Mouse (Mus musculus) gastrocnemius, adult 8-10 months (tissue): ENCODE data around the gene Zdhhc21. TPM values are rescaled to one million over a fixed set of nuclear protein-coding genes. Genes with fewer than 3 reads are reported as not detected.

ENCODE experiments used
- DNase-seq, 2 experiments: peaks; one replicate each; pipeline ENCODE4 v3.0.0; 2022; ENCODE audit warnings: low spot score in 2 of 2
- total RNA-seq, 4 experiments: library from RNA; stranded (reverse); gene quantifications; 2 replicates each; pipeline ENCODE4 v1.2.4; 2022

The Zdhhc21 gene
- total RNA-seq, 4 experiments from 2014 or later: 10.1 to 15.2 (median 12.1) TPM

- no peak for DNase-seq
These were observed 94.1 kb downstream of the Zdhhc21 start for GRCm38 (mm10) chr4:82765513-82766216.

DNA sequence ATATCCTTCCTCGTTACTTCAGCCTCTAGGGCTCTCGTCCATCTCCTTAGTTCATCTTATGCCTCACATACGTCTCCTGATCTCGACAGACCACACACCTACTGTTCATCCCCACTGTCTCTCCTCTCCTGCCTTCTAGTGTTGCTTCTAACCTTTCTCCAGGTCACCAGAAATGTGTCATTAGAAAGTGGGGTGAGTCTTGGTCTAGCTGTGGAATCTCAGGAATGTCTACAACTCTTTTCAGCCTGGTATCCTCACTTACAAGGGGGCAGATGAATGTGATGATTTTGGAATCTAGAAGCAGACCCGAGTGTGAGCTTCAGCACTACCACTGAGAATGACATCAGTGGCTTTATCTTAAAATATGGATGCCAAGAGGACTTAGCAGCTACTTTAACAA is 96.2 kb downstream of the Zdhhc21 start:
- DNase-seq: no peak

GRCm38 (mm10) chr4:82762430-82763119 is 97.2 kb downstream of the Zdhhc21 start:
- DNase-seq: peak; percentile 14 to 33

DNA sequence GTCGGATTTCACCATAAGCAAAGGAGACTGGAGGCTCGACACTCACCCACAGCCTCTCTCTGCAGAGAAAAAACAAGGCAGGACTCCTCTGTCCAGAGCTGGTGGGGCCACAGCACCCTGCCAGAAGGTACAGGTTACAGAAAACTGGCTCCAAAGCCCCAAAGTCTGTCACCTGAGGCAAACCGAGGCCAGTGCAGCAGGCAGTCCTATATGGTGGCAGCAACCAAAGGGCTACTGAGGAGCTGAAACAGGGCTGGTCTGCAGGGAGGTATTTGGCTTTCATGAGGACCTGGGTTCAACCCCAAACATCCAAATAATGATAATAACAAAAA is 103.5 kb downstream of the Zdhhc21 start:
- DNase-seq: no peak

DNA sequence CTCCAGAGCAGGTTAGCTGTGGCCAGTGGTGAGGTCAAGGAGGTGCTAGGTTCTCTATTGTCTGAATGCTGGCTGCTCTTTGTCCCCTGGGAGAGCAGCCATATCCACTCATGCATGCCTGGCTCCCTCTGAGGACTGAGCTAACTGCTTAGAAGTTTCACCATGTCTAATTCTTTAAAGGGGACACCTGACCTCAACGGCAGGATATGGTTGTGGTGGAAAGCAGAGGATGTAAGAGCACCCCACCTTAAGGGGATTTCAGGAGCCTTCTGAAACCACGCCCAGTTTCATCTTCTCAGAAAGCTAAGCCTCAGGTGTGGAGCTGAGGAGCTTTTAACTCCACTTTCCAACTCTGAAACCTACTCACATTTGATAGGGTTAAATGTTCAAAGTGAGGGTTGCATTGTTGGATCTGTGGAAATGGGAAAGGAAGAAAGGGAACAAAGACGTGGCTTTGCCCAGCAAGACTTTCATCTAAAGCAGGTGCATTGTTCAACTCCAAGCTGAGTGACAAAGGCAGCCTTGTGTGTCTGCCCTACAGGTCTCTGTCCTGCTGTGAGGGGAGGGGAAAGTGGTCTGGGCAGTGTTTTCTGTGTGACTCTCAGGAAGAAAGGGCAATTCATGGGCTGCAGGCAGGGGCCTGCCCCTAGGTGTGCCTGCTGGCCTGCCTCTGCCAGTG is 104.0 kb downstream of the Zdhhc21 start:
- no peak for DNase-seq

Other genes with a start within 250 kb of the Zdhhc21 start
- gene Nfib, start 154.2 kb downstream of the Zdhhc21 start, total RNA-seq: 10 to 100 TPM; 69.0 to 96.9 (median 80.8) TPM
- not detected for gene Cer1, start 25.2 kb upstream of the Zdhhc21 start, total RNA-seq
- under 1 TPM; 0.07 to 0.21 (median 0.16) TPM for gene Frem1, start 192.4 kb upstream of the Zdhhc21 start, total RNA-seq